Mouse (Mus musculus) heart, adult 2 months (tissue): ENCODE data around the gene Ak5. TPM values are rescaled to one million over a fixed set of nuclear protein-coding genes. Genes with fewer than 3 reads are reported as not detected.

Experiments used
- DNase-seq, 2 experiments: peaks; one replicate each; pipeline ENCODE4 v3.0.0; 2021
- H3K27ac ChIP-seq: fragments of 200-600 bp; 2 replicates; pipeline ENCODE4 v1.8.1; 2022
- H3K27me3 ChIP-seq: fragments of 200-500 bp; 2 replicates; pipeline ENCODE4 v1.6.1; 2012; ENCODE audit warnings: mild to moderate bottlenecking, low read length, inconsistent platforms, mixed read lengths; ENCODE audit not compliant: control insufficient read depth, insufficient read depth
- H3K36me3 ChIP-seq: fragments of 200-500 bp; 2 replicates; pipeline ENCODE4 v1.6.1; 2012; ENCODE audit warnings: low read length, inconsistent platforms; ENCODE audit not compliant: control insufficient read depth, insufficient read depth
- H3K4me1 ChIP-seq: fragments of 200-500 bp; 2 replicates; pipeline ENCODE4 v1.6.1; 2011; ENCODE audit warnings: low read length; ENCODE audit not compliant: control insufficient read depth, insufficient read depth
- H3K4me3 ChIP-seq: fragments of 200-600 bp; 2 replicates; pipeline ENCODE4 v1.8.1; 2022
- H3K79me2 ChIP-seq: fragments of 200-500 bp; replicated peaks from 2 replicates; pipeline ENCODE4 v1.6.1; 2012; ENCODE audit warnings: mild to moderate bottlenecking, inconsistent platforms, low read length, moderate library complexity, mixed read lengths; ENCODE audit not compliant: control insufficient read depth, insufficient read depth
- H3K9ac ChIP-seq: fragments of 200-500 bp; 2 replicates; pipeline ENCODE4 v1.6.1; 2012; ENCODE audit warnings: low read depth, mild to moderate bottlenecking, control low read depth, inconsistent platforms, low read length, mixed read lengths
- CTCF ChIP-seq: fragments of 200-600 bp; IDR thresholded peaks from 2 replicates; pipeline ENCODE4 v1.8.1; 2022; ENCODE audit warnings: antibody characterized with exemption, mild to moderate bottlenecking, moderate library complexity
- EP300 ChIP-seq: fragments of 200-500 bp; IDR thresholded peaks from 2 replicates; pipeline ENCODE4 v1.6.1; 2011; ENCODE audit warnings: low read depth, low read length, control low read depth; ENCODE audit not compliant: insufficient read depth
- POLR2A ChIP-seq: fragments of 200-500 bp; IDR thresholded peaks from 2 replicates; pipeline ENCODE4 v1.6.1; 2011; ENCODE audit warnings: mild to moderate bottlenecking, low read depth, low read length, control low read depth; ENCODE audit not compliant: insufficient read depth
- WGBS: fragments of 180-500 bp; shearing (Covaris S2); methylation state at CpG from one replicate; pipeline ENCODE4 v1.1.7; 2018; 5-methylcytosine and 5-hydroxymethylcytosine counted together
- intact Hi-C: fragments of 180-260 bp; cut with DNase I; formaldehyde crosslinking; loops from one replicate; pipeline ENCODE4 v1.15.1; 2025
- polyA plus RNA-seq: library from polyadenylated mRNA; depleted of rRNA; stranded (reverse); fragments of >200 nt; gene quantifications from 2 replicates; pipeline ENCODE4 v1.2.3, GENCODE M21; 2012
- total RNA-seq, 2 experiments: library from RNA; stranded (reverse); gene quantifications; 2 replicates each; pipeline ENCODE4 v1.2.3; 2021

The Ak5 gene
- total and polyA plus RNA-seq, 3 experiments, result 0.45 TPM; not detected in 2

DNA sequence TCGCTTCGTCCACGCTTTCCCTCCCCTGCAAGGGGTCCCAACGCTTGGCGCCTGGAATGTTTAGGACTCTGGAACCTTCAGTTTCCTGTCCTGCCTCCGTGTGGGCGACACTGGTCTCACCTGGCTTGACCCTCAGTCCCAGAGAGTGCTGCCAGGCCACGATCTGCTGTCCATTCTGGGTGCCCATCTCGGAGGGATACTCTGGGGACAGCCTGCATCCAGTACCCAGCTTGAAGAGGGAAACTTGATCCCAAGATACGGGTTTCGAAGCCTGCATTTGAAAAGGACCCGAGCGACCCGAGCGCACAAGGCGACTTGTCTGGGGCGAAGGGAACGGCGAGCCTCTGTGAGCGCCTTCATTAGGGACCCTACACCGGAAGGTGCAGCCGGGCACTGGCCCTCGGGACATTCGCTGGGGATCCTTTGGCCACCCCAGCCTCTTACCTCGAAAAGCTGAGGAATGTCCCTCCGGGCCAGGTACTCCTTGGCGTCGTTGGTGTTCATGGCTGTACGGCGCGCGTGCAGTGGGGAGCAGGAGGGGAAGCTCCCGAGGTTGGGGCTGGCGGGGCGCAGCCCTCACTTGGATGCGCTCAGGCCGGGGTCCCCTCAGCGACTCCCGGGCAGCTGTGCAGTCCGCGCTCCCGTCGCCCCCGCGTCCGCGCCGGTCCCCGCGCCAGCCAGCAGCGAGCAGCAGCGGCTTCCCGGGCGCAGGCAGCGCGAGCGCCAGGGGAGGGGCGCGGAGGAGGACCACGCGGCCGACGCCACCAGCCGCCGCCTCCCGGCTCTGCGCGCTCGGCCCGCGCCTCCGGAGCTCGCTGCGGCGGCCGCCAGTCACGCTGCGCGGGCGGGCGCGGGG lies 576 bp downstream of the Ak5 start:
- no peaks in the 10 kb centered on the region for H3K79me2 ChIP-seq
- peak in 1 of 2 experiments; percentile 8 for DNase-seq
- no peaks in the 10 kb centered on the region for H3K36me3 ChIP-seq
- H3K27me3 ChIP-seq, result peaks cover 6% of the 10 kb centered on the region
- no peak overlapping the region for H3K4me3 ChIP-seq
- WGBS, result under 1% methylated on average over 71 of the region's 82 CpGs
- H3K27ac ChIP-seq, result no peak overlapping the region
- intact Hi-C loops, result no loop called here
- no peak for TF ChIP-seq CTCF
- TF ChIP-seq POLR2A, result no peak
- no peak for TF ChIP-seq EP300
- H3K4me1 ChIP-seq, result no peaks in the 10 kb centered on the region
- H3K9ac ChIP-seq, result no peak overlapping the region

DNA sequence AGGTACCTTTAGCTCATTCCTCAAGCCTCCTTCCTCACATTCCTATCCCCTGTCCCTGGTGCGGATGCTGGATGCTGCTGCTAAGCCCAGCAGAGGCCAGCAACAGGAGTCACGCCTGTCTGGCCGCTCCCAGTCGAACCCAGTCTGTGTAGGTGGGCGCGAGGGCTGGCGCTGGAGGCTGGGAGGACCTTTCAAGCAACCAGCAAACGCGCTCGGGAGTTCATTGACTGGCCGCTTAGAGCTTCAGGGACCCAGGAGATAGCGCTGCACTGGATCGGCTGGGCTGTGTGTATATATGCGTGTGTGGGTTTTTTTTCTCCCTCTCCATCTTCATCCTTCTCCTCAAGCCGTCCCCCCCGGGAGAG lies 1.2 kb downstream of the Ak5 start:
- intact Hi-C loops, result no loop called here
- no peak overlapping the region for H3K9ac ChIP-seq

DNA sequence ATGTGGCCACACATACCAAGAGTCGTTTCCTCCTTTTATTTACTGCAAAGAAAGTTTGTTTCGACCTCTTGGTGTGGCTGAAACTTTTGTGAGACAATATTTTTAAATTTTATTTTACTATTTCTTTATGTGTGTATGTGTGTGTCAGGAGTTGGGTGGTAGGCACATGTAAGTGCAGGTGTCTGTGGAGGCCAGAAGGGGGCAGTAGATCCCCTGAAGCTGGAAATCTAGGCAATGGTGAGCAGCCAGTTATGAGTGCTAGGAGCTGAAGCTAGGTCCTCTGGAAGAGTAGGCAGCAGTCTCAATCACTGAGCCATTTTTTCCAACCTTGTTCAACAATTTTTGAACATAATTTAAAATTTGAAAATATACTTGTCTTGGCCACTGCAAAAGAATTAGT lies 9.6 kb downstream of the Ak5 start:
- 73% methylated on average over 2 of the region's 2 CpGs for WGBS
- H3K9ac ChIP-seq, result no peak overlapping the region
- DNase-seq, result no peak
- H3K27ac ChIP-seq, result no peak overlapping the region
- no peaks in the 10 kb centered on the region for H3K36me3 ChIP-seq
- no peaks in the 10 kb centered on the region for H3K27me3 ChIP-seq
- H3K79me2 ChIP-seq, result no peaks in the 10 kb centered on the region
- H3K4me1 ChIP-seq, result no peaks in the 10 kb centered on the region
- no peak overlapping the region for H3K4me3 ChIP-seq
- intact Hi-C loops, result no loop called here
- TF ChIP-seq EP300 (no peak), CTCF (no peak), POLR2A (no peak)

More for the DNA sequence above, 1.2 kb downstream of the Ak5 start:
- no peaks in the 10 kb centered on the region for H3K4me1 ChIP-seq
- H3K36me3 ChIP-seq, result no peaks in the 10 kb centered on the region
- no peak for DNase-seq
- no peak overlapping the region for H3K4me3 ChIP-seq
- no peaks in the 10 kb centered on the region for H3K79me2 ChIP-seq
- peaks cover 6% of the 10 kb centered on the region for H3K27me3 ChIP-seq
- TF ChIP-seq CTCF (no peak), EP300 (no peak)
- 1% methylated on average over 16 of the region's 16 CpGs for WGBS
- H3K27ac ChIP-seq, result no peak overlapping the region

DNA sequence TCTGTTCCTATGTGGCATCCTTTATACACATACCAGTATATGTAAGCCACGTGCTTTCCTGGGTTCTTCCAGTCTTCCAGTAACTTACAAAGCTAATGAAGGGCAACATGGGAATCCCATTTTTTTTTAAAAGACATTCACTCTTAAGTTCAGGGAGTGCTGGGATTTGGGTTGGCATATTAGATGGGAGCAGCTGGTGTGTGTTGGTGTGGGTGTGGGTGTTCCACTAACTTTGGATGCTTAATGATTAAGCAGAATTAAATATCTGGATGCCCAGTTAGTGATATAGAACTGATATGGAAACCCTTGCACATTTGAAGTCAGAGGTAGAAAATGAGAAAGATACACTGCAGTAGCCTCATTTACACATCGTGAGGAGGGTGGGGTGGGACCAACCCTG lies 16.2 kb downstream of the Ak5 start:
- no peak overlapping the region for H3K4me3 ChIP-seq
- 69% methylated on average over 2 of the region's 2 CpGs for WGBS
- H3K36me3 ChIP-seq, result no peaks in the 10 kb centered on the region
- no peak for TF ChIP-seq POLR2A
- no peak for TF ChIP-seq CTCF
- no peak for TF ChIP-seq EP300
- no peak overlapping the region for H3K27ac ChIP-seq
- intact Hi-C loops, result no loop called here
- no peak for DNase-seq
- no peaks in the 10 kb centered on the region for H3K79me2 ChIP-seq
- H3K4me1 ChIP-seq, result no peaks in the 10 kb centered on the region
- no peaks in the 10 kb centered on the region for H3K27me3 ChIP-seq
- H3K9ac ChIP-seq, result no peak overlapping the region

DNA sequence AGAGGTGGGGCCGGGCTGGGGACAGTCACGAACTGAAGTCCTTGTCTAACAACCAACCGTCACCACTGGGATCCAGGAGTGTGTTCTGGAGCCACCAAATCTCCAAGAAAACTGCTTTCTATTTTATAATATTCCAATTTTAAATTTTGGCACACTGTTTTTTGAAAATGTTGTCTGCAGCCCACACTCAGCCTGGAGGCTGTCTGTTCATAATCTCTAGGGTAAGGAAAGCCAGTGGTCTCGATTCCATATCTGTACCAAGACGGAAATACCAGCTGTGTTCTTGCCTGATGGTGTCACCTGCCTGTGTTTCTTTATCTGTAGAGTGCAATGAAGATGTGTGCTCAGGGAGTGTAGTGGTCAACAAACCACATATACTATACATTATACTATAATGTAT lies 23.6 kb downstream of the Ak5 start:
- H3K4me3 ChIP-seq, result no peak overlapping the region
- H3K36me3 ChIP-seq, result no peaks in the 10 kb centered on the region
- no peak for TF ChIP-seq CTCF
- no peaks in the 10 kb centered on the region for H3K79me2 ChIP-seq
- intact Hi-C loops, result no loop called here
- H3K27me3 ChIP-seq, result no peaks in the 10 kb centered on the region
- no peak for DNase-seq
- no peak overlapping the region for H3K9ac ChIP-seq
- no peak overlapping the region for H3K27ac ChIP-seq
- 75% methylated on average over 5 of the region's 5 CpGs for WGBS
- H3K4me1 ChIP-seq, result no peaks in the 10 kb centered on the region

DNA sequence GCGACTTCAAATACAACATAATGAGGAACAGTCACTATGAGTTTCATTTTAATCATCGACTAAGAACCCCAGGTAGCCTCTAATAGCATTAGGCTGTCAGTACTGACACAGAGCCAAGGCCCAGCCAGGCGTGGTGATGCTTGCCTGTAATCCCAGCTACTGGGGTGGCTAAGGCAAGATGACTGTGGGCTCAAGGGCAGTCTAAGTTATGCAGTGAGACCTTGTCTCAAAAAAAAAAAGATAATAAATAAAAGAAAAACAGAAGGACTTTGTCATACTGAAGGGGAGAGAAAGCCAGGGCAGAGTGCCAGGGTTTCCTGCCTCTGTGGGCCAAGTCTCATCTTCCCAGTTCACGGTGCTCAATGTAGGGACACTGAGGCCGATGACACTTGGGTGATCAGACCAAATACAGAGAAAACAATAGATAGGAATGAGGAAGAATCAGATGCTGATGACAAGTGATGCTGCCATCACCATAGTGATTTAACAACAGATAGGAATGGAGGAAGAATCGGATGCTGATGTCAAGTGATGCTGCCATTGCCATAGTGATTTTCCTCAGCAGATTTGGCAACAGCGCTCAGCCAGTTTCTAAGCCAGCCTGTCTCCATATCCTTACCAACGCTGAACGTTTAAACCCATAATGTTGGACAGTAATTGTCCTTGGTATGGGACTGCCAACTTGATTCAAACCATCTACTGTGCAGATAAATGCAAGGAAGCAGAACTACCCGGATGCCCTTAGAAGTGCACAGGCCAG lies 42.9 kb downstream of the Ak5 start:
- 72% methylated on average over 10 of the region's 10 CpGs for WGBS
- Histone ChIP-seq H3K27ac (no peak overlapping the region), H3K9ac (no peak overlapping the region), H3K79me2 (no peaks in the 10 kb centered on the region), H3K4me3 (no peak overlapping the region), H3K36me3 (no peaks in the 10 kb centered on the region), H3K27me3 (no peaks in the 10 kb centered on the region), H3K4me1 (no peaks in the 10 kb centered on the region)
- DNase-seq, result no peak
- no peak for TF ChIP-seq CTCF
- TF ChIP-seq EP300, result no peak
- TF ChIP-seq POLR2A, result no peak
- intact Hi-C loops, result no loop called here
